Mouse (Mus musculus) left cerebral cortex, adult 18-20 months (tissue): Measurements from ENCODE around the gene Chst3. TPM values are rescaled to one million over a fixed set of nuclear protein-coding genes. Genes with fewer than 3 reads are reported as not detected.
"Not testable (repeated sequence)": the region's sequence is repeated elsewhere in the genome, so short reads cannot be mapped to it uniquely, and the experiment has no call there.

ENCODE experiments used
- DNase-seq, 2 experiments: peaks; one replicate each; pipeline ENCODE4 v3.0.0; 2021 to 2022; ENCODE audit warnings: low spot score in 2 of 2, mixed read lengths in 1 of 2
- microRNA-seq, 2 experiments: library from miRNA; unstranded; fragments of <30 nt; microRNA quantifications; one replicate each; pipeline ENCODE4 v1.2.0; 2021
- total RNA-seq, 2 experiments: library from RNA; stranded (reverse); gene quantifications; 2 replicates each; pipeline ENCODE4 v1.2.3; 2021

Chst3 gene
- total RNA-seq, 2 experiments from 2014 or later = 0.65 to 1.1 TPM

DNA sequence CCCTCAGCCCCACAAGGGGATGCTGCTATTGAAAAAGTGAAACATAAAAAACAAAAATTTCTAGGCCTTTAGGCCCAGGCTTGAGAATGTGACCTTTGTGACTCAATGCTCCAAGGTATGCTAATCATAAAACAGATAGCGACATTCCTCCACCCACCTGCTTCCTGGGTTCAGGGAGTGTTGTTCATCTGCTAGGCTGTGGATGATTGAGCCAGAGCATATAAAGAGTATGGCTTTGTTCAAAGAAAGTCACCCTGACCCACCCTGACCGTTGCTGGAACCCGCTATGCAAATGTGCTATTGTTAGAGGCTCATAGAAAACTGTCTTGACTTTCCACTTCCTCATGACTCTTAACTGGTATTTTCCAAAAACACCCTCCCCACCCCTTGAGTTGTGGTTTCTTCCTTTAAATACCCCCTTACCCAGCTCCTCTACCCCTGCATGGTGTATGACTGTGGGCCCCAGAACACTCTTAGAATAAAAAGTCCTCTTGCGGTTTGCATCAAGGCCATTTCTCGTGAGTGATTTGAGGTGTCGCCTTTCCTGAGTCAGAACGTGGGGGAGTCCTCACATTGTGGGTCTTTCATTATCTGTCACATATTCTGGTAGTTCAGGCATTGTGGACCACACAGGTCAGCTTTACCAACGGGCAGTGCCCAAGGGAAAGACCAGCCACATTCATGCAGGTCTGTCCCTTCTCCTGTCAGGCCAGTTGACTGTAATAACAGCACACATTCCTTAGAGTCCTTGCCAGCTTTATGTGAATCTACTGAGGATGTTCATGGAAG, 56.7 kb downstream of the Chst3 start:
- DNase-seq = not testable (repeated sequence)

DNA sequence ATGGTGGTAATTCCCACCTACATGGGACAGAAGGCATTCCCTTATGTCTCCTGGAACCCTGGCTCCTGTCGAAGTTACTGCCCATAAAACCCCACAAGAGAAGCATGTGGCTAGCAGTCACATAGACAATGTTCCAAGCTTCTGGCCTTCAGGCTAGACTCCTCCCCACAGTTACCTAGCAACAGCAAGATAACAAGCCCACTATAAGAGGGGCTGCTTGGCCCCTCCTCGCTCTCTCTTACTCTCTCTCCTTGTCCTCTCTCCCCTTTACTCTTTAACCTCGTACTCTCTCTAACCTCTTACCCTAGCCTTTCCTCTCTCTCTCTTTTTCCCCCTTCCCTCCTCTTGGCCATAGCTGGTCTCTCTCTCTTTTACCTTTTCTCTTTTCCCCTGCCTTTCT, 57.7 kb downstream of the Chst3 start:
- DNase-seq = not testable (repeated sequence)

DNA sequence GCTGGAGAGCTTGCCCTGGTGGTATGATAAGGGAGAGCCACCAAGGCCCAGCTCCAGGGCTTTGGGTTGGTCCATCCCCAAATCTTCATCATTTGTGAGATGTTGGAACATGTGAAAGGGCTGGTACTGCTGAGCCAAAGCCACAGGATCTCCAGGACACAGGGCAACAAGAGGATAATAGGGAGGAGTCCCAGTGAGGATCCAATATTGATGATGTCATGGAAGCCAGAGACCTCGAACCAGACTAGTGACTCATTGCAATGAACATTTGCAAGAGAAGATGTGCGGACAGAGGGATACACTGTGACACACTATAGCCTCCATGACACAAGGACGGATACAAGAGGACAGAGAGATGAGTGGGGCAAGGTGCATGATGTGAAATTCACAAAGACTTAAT, 60.9 kb downstream of the Chst3 start:
- no peak for DNase-seq

DNA sequence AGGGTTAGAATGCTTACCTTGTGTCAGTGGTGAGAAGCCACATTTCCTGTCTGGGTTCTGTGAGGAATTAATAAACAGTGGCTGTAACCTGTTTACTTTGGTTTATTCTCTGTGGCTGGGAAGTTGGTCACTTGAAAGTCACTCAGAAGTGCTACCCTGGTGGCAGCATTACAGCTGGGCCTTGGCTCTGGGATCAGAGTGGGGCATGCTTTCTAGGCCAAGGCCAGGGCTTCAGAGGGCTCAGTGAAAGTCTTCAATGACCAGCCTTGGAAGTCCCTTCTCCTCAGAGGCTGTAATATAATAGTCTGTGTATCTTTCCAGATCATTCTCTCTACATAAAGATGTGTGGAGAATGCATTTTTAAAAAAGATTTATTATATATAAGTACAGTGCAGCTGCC, 63.0 kb downstream of the Chst3 start:
- no peak for DNase-seq

DNA sequence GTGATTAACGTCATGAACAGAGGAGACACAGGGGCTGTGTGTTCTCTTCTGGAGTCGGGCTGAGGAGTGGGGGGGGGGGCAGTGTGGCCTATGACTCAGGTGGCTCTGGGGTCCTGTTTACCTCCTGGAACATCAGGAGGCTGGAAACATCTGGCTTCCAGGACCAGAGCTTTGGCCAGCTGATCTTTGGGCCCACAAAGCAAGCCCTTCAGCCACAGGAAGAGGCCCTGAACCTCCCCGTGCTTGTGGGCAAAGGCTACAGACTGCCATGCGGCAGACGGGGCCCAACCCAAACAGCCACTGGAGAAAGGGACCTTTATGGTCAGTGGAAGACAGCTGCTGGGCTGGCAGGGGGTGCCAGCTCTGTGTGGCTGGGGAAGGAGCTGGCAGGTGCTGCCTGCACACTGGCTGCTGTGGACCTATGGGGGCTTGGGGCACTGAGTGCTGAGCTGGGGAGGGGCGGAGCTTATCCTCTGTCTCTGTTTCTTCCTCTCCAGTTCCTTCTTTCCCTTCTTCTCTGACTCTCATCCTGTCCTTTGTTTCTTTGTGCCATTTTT, 67.9 kb downstream of the Chst3 start:
- no peak for DNase-seq

DNA sequence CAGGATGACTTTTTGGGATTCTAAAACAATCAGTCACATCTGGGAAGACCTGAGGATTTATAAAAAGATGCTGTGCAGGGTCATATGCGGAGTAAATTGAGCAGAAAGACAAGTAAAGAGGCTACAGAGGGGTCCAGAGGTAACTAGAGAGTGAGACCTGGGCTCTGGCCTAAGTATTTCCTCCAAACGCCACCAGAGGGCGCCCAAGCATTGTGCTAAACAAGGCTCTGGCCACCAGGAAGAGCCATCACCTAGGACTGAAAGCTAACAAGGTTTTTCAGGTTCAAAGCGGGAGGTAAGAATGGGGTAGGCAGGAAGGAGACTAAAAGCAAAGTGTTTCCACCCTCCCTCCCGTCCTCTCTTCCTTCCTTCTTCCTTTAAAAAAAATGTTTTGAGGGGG, 71.0 kb downstream of the Chst3 start:
- DNase-seq = peak; percentile 78 to 85

DNA sequence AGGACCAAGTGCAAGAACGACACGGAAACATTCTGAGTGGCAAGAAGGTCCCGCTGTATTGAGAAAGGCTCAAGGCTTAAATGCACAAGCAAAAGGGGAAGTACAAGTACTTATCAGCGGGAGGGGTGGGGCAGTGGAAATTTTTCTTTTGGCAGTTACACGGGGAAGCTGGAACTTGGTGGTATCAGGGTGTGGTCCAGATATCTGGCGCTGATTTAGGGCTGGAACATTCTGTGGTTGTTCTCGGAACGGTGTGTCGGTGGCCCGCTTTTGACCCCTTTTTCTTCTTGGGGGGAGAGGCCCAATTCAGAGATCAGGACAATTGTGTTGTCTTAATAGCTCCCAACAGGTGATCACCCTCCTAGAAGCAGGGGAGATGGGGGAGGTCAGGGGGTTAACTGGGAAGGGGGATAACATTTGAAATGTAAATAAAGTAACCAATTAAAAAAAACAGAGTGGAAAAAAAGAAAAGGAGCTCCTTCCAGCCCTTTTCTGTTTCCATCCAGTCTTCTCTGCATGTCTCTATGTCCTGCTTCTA, 71.5 kb downstream of the Chst3 start:
- DNase-seq = not testable (repeated sequence)

DNA sequence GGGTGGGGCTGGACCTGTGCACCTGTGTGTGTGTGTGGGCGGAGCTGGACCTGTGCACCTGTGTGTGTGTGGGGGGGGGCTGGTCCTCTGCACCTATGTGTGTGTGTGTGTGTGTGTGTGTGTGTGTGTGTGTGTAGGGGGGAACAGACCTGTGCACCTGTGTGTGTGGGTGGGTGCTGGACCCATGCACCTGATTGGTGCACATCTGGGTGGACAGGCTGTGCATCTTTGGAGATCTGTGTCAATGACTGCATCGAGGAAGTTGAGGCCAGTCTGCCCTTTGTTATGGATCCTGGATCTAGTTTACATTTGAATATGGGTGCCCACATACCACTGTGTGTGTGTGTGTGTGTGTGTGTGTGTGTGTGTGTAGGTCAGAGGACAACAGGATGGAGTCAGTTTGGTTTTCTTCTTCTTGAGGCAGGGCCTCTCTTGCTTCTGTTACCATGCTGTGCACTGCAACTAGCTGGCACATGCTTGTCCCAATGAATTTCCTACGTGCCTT, 77.4 kb downstream of the Chst3 start:
- no peak for DNase-seq

DNA sequence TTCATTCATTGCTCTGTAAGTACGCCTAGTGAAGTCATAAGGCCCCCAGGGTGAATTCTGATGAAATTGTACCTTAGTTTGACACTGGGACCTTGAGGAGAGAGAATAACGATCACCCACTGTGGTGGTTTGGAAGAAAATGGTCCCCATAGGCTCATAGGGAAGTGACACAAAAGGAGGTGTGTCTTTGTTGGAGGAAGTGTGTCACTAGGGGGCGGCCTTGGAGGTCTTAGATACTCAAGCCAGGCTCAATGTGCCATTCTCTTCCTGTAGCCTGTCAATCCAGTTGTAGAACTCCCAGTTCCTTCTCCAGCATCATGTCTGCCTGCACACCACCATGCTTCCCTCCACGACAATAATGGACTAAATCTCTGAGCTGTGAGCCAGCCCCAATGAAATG, 78.3 kb downstream of the Chst3 start:
- no peak for DNase-seq

DNA sequence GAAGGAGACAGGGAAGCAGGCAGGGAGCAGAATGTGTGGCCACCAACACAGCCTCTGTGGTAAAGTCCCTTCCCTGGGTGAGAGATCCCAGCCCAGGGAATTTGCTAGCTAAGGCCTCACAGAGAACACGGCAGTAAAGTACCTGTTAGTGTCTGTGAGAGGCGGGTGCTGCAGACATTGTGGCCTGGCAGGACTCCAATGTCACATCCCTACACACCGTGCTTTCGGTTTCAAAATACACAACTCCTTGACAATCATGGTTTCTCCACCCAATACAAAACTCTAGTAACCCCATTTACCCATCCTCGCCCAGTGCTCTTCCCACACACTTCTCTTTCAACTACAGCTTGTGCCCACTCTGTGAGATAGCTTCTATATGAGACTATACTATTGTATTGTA, 80.4 kb downstream of the Chst3 start:
- DNase-seq = no peak

DNA sequence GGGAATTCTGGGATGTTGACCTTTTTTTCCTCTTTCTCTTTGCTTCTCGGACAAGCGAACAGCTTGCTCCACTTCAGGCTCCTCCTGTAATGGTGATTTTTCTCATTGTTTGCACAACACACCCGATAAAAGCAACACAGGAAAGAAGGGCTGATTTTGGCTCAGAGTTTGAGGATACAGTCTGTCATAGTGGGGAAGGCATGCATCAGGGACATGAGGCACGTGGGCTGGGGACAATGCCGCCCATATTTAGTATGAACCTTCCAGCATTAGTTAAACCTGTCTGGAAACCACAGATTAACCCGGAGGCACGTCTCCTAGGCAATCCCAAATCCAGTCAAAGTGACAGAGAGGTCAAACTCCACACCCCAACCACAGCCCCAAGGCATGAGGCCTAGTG, 82.1 kb downstream of the Chst3 start:
- no peak for DNase-seq

DNA sequence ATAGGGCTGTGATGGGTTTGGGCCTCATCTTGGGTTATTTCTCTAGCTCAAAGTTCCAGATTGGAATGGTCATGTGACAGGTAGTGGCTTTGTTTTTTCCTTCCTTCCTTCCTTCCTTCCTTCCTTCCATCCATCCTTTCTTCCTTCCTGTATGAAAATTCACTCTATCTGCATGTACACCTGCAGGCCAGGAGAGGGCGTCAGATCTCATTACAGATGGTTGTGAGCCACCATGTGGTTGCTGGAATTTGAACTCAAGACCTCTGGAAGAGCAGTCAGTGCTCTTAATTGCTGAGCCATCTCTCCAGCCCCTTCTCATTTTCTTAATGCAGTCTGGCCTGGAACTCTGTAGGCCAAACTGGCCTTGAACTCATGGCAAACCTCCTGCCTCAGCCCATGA, 83.0 kb downstream of the Chst3 start:
- not testable (repeated sequence) for DNase-seq

DNA sequence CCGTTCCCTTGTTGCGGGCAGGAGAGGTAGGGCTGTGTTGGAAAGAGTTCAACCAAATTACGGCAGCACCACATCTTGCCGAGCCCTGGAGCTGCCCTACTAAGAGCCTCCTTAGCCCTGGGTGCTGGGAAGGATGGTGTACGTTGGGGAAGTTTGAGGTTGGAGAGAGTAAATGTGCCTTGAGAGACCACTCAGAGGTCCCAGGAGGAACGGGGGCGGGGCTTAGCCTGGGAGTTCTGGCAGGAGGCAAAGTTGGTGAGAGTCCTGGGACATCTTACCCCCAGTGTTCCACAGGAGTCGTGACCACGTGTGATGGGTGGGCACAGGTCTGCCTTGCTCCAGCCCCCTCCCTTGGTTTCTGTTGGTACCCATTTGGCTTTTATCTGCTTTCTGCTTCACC, 84.9 kb downstream of the Chst3 start:
- no peak for DNase-seq

DNA sequence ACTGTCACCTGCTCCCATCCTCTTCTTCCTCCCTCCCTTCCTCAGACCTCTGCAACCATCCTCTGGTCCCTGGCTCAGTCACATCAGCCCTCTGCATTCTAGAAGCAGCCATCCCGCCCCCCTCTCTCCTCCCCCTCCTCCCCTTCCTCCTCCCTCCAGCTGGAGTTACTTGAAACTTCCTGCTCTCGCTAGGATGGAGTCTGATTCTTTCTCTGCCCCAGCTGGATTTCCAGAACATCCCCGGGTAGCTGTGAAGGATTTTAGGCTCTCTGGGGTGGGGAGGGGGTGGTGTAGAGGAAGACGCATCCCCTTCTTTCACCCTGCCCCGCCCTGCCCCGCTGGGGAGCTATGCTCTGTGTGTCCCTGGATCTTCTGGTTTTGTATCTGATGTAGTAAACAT, 85.6 kb downstream of the Chst3 start:
- DNase-seq = no peak

Small RNA genes lying within 50 kb of the gene (microRNA-seq; reads per million reads assigned to microRNA genes)
- 0 reads per million in 2 experiments for gene Gm22117

Other genes starting within 250 kb of the Chst3 start
- gene Ascc1, start 216.5 kb downstream of the Chst3 start, total RNA-seq = 10 to 100 TPM; 14.1 to 14.8 TPM
- 10 to 100 TPM; 60.4 to 60.9 TPM for gene Anapc16, start 216.1 kb downstream of the Chst3 start, total RNA-seq
- gene Spock2, start 113.0 kb downstream of the Chst3 start, total RNA-seq = 100 to 1,000 TPM; 536 to 539 TPM
- gene Psap, start 58.4 kb upstream of the Chst3 start, total RNA-seq = 1,000 to 10,000 TPM; 1,592 to 1,629 TPM
- gene Vsir, start 127.6 kb upstream of the Chst3 start, total RNA-seq = 10 to 100 TPM; 19.7 to 20.8 TPM
- not detected for gene Gm17455, start 180.5 kb upstream of the Chst3 start, total RNA-seq